Mouse (Mus musculus) cerebellum, adult (tissue): Measurements from ENCODE around the gene Sdk1.

ENCODE experiments used
- ATAC-seq: cut with Nextera tagmentation; 2 replicates; pipeline ENCODE4 v1.9.2; 2017; ENCODE audit warnings: mild to moderate bottlenecking, moderate library complexity, mixed read lengths; ENCODE audit not compliant: insufficient number of reproducible peaks, low FRiP score, low TSS enrichment

Gene Sdk1

DNA sequence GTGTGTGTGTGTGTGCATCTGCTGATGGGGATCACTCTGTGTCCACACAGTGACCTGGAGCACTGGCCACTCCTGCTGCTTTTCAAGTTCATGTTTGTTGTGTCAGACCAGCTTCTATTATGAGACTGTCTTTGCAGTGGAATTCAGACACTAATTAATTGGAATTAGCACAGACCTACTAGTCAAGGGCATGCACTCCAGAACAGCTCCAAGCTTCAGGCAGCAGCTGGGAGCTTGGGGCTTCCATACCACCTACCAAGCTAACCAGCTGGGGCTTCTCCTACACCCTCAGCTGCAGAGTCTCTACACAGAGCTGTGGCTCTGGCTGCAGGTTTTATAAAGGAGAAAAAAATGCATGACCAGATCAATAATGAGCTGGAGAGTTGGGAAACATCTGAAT lies 729.8 kb downstream of the Sdk1 start:
- ATAC-seq, result no peak

DNA sequence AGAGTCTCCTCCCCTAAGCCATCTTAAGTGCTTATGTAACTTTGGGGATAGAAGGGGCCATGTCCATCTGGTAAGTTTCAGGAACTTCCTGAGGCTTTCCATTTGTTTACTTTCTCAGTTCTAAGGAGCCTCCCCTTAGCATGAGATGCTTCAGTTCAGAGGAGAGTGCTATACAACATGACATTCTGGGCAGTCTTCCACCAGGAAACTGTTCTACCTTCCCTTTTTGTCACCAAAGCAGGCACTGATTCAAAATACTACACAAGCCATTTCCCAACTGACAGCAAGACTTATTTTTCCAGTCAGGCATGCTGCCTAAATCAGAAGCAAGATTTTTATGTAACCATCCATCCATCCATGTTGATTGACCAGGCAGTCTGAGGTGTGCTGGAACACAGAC lies 738.2 kb downstream of the Sdk1 start:
- ATAC-seq, result no peak

GRCm38 (mm10) chr5:141980746-141981145 lies 739.5 kb downstream of the Sdk1 start:
- no peak for ATAC-seq

GRCm38 (mm10) chr5:141984322-141984721 lies 743.0 kb downstream of the Sdk1 start:
- ATAC-seq, result no peak

- ATAC-seq, result no peak
These were observed 743.7 kb downstream of the Sdk1 start for GRCm38 (mm10) chr5:141985003-141985402.

DNA sequence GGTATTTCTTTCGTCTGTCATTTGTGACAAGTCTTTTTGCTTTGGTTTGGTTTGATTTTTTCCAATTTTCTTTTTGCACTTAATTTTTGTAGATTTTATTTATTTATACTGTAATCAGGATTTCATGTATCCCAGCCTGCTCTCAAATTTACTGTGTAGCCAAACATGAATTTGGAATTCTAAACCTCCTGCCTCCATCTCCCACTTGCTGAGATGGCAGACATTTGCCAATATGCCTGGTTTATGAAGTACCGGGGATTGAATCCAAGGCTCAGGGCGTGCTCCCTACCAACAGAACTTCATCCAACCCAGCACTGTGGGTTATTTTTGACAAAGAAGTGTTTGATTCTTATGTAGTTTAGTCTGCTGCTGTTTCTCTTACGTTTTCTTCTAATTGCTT lies 744.3 kb downstream of the Sdk1 start:
- no peak for ATAC-seq

- no peak for ATAC-seq
These were observed 746.1 kb downstream of the Sdk1 start for GRCm38 (mm10) chr5:141987287-141987799.

DNA sequence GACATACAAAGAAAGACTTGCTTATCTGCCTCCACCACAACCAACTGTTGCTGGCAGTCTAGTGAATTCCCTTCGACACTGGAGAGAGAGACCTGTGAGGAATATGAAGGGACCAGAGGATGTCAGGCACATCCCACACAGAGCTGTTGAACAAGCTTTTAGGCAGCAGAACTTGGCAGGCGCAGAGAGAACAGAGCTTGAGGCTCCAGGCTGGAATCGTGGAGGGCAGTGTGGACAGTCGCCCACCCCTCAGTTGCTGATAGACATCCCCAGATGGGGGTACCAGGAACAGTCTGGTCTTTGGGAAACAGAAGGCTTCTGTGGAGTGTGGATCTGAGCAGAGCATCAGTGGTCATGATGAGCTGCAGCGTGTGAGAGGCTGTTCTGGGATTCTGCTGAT lies 747.4 kb downstream of the Sdk1 start:
- no peak for ATAC-seq

GRCm38 (mm10) chr5:141994192-141994591 lies 752.9 kb downstream of the Sdk1 start:
- ATAC-seq, result no peak

DNA sequence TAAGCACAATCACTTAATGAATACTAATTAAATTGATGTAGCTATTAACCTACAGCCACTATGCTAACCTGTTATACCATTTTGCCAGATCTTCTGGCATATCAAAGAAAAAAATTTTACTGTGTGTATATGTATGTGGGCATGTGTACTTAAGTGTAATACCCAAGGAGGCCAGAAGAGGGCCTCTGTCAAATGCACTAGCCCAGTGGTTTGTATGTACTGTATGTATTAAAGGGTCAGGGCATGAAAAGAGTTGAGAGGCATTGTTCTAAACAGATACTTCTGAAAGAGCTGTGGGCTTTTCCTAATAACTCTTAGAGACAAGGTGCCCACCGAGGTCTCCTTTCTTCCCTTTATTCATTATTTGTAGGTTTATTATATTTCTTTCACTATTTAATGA lies 759.0 kb downstream of the Sdk1 start:
- ATAC-seq, result no peak

DNA sequence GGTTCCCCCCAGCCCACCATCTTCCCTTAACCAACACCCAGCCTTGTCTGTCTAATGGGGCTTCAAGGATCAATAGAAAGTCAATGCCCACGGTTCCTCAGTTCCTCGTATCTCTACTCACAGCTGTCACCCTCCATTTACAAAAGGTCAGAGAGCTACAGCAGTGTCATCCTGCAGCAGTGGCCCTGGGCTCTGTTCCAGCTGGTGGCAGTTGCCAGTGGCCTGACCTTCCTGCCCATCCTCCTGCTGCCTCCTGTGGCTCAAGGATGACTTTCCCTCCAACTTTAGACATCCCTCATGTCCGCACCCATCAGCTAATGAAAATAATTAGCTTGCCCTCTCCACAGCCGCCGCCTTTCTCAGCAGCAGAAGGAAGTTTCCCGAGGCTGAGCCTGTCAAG lies 759.8 kb downstream of the Sdk1 start:
- ATAC-seq, result no peak

GRCm38 (mm10) chr5:142001973-142002372 lies 760.7 kb downstream of the Sdk1 start:
- ATAC-seq, result no peak

- no peak for ATAC-seq
These were observed 768.9 kb downstream of the Sdk1 start for GRCm38 (mm10) chr5:142010189-142010588.

DNA sequence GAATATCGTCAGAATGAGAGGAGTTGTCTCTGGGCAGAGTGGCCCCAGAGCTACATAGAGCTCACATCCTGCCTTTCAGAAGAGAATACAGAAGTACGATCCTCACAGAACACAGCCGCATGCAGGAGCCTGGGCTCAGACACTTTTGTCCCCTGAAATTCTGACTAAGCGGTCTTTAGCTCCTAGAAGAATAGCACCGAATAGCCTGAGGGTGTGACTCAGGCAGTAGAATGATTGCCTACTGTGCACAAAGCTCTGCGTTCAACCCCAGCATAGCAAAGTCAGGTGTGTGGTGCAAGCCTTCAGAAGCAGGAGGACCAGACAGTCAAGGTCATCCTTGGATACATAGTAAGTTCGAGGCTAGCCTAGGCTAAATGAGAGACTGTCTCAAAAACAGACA lies 775.7 kb downstream of the Sdk1 start:
- no peak for ATAC-seq

DNA sequence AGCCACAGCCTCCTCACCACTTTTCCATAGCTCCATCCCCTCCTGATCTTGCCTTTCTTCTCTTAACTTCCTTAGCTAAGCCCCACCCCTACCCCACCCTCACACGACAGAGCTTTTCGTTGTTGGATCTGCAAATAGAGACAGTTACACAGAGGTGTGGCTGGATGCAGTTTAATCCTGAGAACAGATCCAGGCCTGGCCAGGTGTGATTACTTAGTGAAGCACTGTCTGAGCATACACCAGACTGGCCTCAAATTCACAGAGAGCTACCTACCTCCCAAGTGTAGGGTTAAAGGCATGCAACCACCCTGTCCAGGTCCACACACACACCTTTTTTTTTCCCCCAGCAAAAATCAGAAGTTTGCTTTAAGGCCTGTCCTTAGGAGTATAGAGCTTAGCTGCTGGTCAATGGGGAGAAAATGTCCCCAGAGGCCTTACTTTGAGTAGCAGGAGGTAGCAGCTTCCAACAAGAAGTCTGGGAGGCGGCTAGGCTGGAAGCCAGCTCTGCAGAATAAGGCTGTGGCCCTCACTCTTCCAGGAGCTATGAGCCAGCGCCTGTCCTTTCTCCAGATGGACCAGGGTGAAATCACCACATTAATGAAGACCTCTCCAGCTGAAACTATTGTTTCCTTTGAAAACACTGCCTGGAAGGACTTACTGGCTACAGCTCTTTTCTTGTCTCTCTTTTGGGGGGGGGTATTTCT lies 781.7 kb downstream of the Sdk1 start:
- ATAC-seq, result no peak

- ATAC-seq, result no peak
These were observed 783.2 kb downstream of the Sdk1 start for GRCm38 (mm10) chr5:142024448-142024847.

DNA sequence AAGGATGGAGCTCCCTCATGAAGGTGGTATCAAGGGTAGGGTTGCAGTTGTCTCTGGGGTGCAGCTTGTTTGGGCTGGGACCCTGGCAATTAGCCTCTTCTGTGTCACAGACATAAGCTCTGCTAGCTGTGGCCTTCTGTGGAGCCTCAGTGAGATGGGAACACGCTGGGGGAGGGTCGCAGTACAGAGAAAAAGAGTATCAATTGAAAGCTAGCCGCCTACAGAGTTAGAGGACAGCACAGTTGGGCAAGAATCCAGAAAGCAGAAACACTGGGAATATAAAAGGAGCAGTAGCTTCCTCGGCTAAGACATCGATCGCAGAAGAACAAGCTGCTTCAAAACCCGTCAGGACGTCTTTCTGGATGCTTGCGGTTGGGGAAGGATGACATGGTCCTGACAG lies 795.2 kb downstream of the Sdk1 start:
- ATAC-seq, result no peak

DNA sequence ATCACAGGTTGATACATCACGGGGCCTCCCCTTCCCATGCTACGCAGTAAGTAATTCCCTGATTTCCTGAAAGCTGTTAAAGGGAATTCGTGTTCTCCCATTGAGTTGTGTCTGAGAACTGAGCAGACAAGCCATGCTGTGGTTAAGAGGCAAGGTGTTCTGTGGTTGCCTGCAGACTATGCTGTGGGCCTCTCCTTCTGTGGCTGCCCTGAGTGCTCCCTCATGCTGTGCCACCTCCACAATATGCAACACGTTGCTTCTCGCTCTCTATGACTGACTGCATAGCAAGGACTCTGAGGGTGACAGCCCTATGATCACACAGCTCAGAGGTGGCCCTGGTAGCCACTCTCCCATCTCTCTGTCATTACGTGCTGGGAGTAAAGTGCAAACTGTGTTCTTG lies 797.9 kb downstream of the Sdk1 start:
- no peak for ATAC-seq

DNA sequence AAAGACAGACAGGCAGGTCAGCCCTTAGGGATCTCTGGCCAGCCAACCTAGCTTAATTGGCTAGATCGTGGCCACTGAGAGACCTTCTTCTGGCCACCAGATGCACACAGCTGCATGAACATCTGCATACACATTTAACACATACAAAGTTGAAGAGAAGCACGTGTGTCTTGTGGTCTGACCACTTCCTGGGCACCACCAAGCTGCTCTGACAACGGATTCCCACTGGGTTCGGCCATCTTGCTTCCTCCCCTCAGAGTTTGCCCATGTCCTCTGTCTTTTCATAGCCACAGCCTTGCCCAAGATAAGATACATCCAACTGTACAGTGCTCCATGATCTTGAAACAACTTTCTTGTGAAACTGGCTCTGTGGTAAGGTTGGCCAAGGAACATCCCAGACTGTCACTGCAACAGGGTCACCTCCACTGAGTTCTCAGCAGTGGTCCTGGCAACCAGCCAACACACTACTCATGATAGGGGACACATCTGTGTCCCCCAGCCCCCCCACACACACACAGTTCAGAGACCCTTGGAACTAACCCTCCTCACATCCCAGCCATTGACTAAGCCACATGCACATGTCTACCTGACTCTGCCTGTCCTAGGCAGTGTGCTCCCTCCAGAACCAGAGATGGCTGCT lies 798.7 kb downstream of the Sdk1 start:
- no peak for ATAC-seq

DNA sequence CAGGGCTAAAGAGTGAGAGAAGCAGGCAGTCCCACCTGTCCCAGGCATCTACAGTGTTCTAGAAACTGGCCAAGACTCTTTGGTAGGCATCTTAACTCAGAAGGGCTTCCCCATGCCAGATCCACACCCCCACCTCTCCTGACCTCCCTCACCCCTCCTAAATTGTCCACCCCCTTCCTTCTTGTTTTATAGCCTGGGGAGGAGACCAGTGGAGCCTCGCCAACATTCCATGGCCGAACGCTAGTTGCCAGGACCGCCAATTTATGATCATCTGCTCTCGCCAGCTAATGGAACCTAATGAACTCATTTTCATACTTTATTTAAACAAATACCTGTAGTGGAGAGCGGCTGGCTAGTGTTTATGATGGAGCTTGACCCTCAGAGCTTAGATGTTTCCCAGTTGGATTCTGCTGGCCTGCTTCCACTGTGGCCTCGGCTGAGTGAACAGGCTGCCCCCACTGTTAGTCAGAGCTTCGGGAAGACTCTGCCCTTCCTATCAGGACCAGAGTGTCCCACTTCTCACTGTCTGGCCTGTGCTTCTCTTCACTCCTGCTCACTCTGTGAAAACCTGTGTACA lies 800.0 kb downstream of the Sdk1 start:
- no peak for ATAC-seq

DNA sequence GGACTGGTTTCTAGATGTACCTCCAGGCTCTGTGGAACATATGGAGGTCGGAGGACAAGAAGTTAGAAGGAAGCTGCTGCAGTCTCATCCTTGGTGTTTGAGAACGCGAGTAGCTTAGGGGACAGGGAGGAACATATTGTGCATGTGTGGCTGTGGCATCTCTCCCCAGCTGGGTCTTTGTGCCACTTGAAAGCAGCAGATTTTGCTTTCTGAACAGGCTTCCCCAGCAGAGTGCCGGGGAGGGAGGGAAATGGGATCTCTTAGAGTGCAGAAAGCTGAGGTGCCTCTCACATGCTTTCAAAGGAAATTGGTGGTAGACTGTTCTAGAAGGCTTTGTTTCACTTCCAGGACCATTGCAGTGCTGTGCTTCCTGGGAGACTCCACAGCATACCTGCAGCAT lies 820.5 kb downstream of the Sdk1 start:
- no peak for ATAC-seq

GRCm38 (mm10) chr5:142071322-142071721 lies 830.0 kb downstream of the Sdk1 start:
- ATAC-seq, result 0 out of 2 replicates have a peak, but pooled peaks have one; percentile 52
